Mouse (Mus musculus) heart, adult 2 months (tissue): ENCODE results near the gene Chuk. TPM values are rescaled to one million over a fixed set of nuclear protein-coding genes. Genes with fewer than 3 reads are reported as not detected.

Experiments
- DNase-seq, 2 experiments: peaks; one replicate each; pipeline ENCODE4 v3.0.0; 2021
- H3K27ac ChIP-seq: fragments of 200-600 bp; 2 replicates; pipeline ENCODE4 v1.8.1; 2022
- H3K27me3 ChIP-seq: fragments of 200-500 bp; 2 replicates; pipeline ENCODE4 v1.6.1; 2012; ENCODE audit warnings: mild to moderate bottlenecking, low read length, inconsistent platforms, mixed read lengths; ENCODE audit not compliant: control insufficient read depth, insufficient read depth
- H3K36me3 ChIP-seq: fragments of 200-500 bp; 2 replicates; pipeline ENCODE4 v1.6.1; 2012; ENCODE audit warnings: low read length, inconsistent platforms; ENCODE audit not compliant: control insufficient read depth, insufficient read depth
- H3K4me1 ChIP-seq: fragments of 200-500 bp; 2 replicates; pipeline ENCODE4 v1.6.1; 2011; ENCODE audit warnings: low read length; ENCODE audit not compliant: control insufficient read depth, insufficient read depth
- H3K4me3 ChIP-seq: fragments of 200-600 bp; 2 replicates; pipeline ENCODE4 v1.8.1; 2022
- H3K79me2 ChIP-seq: fragments of 200-500 bp; replicated peaks from 2 replicates; pipeline ENCODE4 v1.6.1; 2012; ENCODE audit warnings: mild to moderate bottlenecking, inconsistent platforms, low read length, moderate library complexity, mixed read lengths; ENCODE audit not compliant: control insufficient read depth, insufficient read depth
- H3K9ac ChIP-seq: fragments of 200-500 bp; 2 replicates; pipeline ENCODE4 v1.6.1; 2012; ENCODE audit warnings: low read depth, mild to moderate bottlenecking, control low read depth, inconsistent platforms, low read length, mixed read lengths
- CTCF ChIP-seq: fragments of 200-600 bp; IDR thresholded peaks from 2 replicates; pipeline ENCODE4 v1.8.1; 2022; ENCODE audit warnings: antibody characterized with exemption, mild to moderate bottlenecking, moderate library complexity
- EP300 ChIP-seq: fragments of 200-500 bp; IDR thresholded peaks from 2 replicates; pipeline ENCODE4 v1.6.1; 2011; ENCODE audit warnings: low read depth, low read length, control low read depth; ENCODE audit not compliant: insufficient read depth
- POLR2A ChIP-seq: fragments of 200-500 bp; IDR thresholded peaks from 2 replicates; pipeline ENCODE4 v1.6.1; 2011; ENCODE audit warnings: mild to moderate bottlenecking, low read depth, low read length, control low read depth; ENCODE audit not compliant: insufficient read depth
- WGBS: fragments of 180-500 bp; shearing (Covaris S2); methylation state at CpG from one replicate; pipeline ENCODE4 v1.1.7; 2018; 5-methylcytosine and 5-hydroxymethylcytosine counted together
- intact Hi-C: fragments of 180-260 bp; cut with DNase I; formaldehyde crosslinking; loops from one replicate; pipeline ENCODE4 v1.15.1; 2025
- polyA plus RNA-seq: library from polyadenylated mRNA; depleted of rRNA; stranded (reverse); fragments of >200 nt; gene quantifications from 2 replicates; pipeline ENCODE4 v1.2.3, GENCODE M21; 2012
- total RNA-seq, 2 experiments: library from RNA; stranded (reverse); gene quantifications; 2 replicates each; pipeline ENCODE4 v1.2.3; 2021

The Chuk gene
- total and polyA plus RNA-seq, 3 experiments = 13.9 to 32.5 (median 31.2) TPM

DNA sequence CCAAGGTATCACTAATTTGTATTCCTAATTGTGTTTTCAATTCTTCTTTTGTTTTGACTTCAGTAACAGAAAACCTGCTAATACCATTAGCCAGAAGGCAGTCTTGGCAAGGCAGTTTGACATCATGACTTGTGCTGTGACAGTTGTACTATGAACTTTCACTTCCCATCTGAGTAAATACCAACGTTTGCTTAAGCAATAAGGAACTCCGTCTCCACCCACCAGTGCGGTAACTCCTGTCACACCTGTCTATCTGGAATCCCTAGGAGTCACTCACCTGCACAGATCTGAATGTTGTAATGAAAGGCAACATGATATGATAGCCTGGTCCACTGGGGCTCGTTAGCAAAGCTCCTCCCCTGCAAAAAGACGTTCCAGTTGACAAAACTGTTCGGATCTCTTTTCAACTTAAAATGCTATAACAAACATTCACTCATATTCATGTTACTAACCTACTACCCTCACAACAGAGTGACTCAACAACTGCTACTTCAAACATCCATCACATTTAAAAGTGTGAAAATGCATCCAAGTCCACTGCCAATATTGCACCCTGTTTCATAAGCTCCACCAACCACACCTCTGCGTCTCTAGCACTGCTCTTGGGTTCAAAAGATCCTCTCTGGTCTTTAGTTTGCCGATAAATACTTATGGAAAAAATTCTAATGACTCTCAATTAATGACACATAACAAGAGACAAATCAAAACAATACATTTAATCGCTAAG lies 39.8 kb downstream of the Chuk start:
- intact Hi-C loops = loop anchor here (2.0 kb wide), 1 partner anchor 39 kb away; the partner anchor contains the start of gene Chuk
- no peak overlapping the region for H3K4me3 ChIP-seq
- H3K27me3 ChIP-seq = no peaks in the 10 kb centered on the region
- DNase-seq = no peak
- no peak overlapping the region for H3K27ac ChIP-seq
- no peaks in the 10 kb centered on the region; the same call in 1 of the 2 replicates for H3K36me3 ChIP-seq
- H3K79me2 ChIP-seq = no peaks in the 10 kb centered on the region
- peaks cover 2% of the 10 kb centered on the region for H3K4me1 ChIP-seq
- H3K9ac ChIP-seq = no peak overlapping the region
- WGBS = 72% methylated on average over 9 of the region's 9 CpGs
- TF ChIP-seq CTCF (no peak), EP300 (no peak), POLR2A (no peak)

DNA sequence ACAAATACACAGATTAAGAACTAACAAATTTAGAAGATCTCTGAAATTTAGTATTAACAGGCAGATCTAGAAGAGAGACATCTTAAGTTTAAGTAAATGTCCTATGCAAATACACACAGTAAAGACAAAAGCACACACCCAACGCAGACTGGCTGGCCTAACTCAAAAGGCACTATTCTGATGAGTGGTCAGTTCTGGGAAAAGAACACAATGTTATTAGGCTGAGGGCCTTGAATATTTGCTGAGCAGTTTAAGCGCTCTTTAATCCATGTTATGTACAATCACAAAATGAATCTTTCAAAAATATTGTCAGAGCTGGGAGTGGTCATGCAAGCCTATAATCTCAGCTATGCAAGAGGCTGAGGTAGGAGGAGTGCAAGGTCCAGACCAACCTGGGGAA lies 42.5 kb downstream of the Chuk start:
- H3K4me1 ChIP-seq = peaks cover under 1% of the 10 kb centered on the region; the same call in 1 of the 2 replicates
- H3K79me2 ChIP-seq = no peaks in the 10 kb centered on the region
- H3K27ac ChIP-seq = no peak overlapping the region
- WGBS = 96% methylated on average over 2 of the region's 2 CpGs
- H3K36me3 ChIP-seq = no peaks in the 10 kb centered on the region; the same call in 1 of the 2 replicates
- H3K9ac ChIP-seq = no peak overlapping the region
- H3K4me3 ChIP-seq = no peak overlapping the region
- DNase-seq = no peak
- TF ChIP-seq CTCF (no peak), EP300 (no peak), POLR2A (no peak)
- no peaks in the 10 kb centered on the region for H3K27me3 ChIP-seq
- intact Hi-C loops = no loop called here

DNA sequence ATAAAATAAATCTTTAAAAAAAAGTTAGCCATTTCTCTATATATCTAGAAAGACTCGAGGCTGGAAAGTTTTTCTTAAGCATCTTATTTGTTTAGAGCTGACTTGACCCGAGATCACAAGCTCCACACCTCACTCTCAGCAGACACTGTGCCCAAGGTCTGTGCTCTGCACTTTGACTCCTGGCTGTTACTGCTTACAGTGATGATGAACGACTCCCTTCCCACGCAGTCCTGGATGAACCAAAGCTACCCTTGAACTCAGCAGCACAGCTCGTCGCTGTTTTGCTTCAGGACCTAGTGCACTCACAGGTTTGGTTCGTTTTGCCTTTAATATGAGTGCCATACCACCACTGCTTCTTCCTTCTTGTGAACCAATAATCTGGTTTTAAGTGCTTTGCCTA lies 43.5 kb downstream of the Chuk start:
- TF ChIP-seq EP300 = no peak
- no peak for TF ChIP-seq CTCF
- TF ChIP-seq POLR2A = no peak
- Histone ChIP-seq H3K4me3 (no peak overlapping the region), H3K27ac (no peak overlapping the region), H3K27me3 (no peaks in the 10 kb centered on the region), H3K36me3 (no peaks in the 10 kb centered on the region; the same call in 1 of the 2 replicates), H3K79me2 (no peaks in the 10 kb centered on the region), H3K4me1 (no peaks in the 10 kb centered on the region), H3K9ac (no peak overlapping the region)
- 91% methylated on average over 7 of the region's 7 CpGs for WGBS
- DNase-seq = no peak
- intact Hi-C loops = no loop called here

DNA sequence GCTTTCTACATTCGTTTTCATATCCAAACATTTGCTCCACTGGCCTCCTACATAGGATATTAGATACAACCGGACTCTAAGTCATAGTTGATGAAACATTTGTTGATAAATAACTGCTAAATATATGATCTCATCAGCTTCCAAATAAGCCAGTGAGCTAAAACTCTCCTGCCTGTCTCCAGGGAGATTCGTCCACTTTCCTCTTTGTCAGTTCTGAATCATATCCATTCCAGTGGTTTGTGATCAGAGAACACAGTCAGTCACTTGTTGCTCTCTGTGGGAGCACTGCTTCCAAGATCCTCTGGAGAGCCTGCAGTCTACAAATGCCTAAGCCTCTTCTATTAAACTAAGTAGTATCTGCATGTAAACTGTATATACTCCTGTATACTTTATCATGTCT lies 47.1 kb downstream of the Chuk start:
- Histone ChIP-seq H3K27ac (no peak overlapping the region), H3K4me3 (no peak overlapping the region), H3K4me1 (no peaks in the 10 kb centered on the region), H3K27me3 (no peaks in the 10 kb centered on the region), H3K36me3 (no peaks in the 10 kb centered on the region), H3K79me2 (no peaks in the 10 kb centered on the region), H3K9ac (no peak overlapping the region)
- intact Hi-C loops = no loop called here
- DNase-seq = no peak
- TF ChIP-seq POLR2A (no peak), CTCF (no peak), EP300 (no peak)
- 69% methylated on average over 3 of the region's 3 CpGs for WGBS

DNA sequence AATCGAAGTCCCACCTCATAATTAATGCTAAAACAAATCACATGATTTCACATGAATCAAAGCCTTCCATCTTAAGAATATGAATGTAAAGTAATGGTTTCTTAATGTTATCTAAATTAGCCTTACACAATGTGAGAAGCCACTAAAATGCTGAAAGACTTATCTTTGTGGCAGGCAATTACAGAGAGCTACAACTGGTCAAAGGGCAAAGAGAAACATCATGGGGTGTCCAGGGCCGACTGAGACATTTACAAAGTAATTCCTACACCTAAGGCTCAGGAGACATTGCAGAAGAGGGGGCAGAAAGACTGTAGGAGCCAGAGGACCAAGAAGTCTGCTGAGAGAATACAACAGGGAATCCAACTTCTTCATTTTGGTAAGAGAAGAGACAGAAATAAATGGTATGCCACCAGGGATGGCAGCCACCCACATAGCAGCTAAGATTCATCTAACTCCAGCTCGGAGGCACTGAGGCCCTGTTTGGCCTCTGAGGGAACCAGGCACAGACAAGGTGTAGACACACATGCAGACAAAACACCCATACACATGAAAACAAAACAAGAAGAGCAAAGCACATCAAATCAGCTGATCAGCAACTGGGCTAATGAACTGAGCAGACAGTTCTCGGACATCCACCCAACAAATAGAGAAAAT lies 52.0 kb downstream of the Chuk start:
- no peaks in the 10 kb centered on the region for H3K36me3 ChIP-seq
- TF ChIP-seq POLR2A = no peak
- no peak for TF ChIP-seq EP300
- no peak for TF ChIP-seq CTCF
- DNase-seq = no peak
- 83% methylated on average over 4 of the region's 4 CpGs for WGBS
- no peaks in the 10 kb centered on the region for H3K27me3 ChIP-seq
- intact Hi-C loops = no loop called here
- H3K79me2 ChIP-seq = no peaks in the 10 kb centered on the region
- H3K9ac ChIP-seq = no peak overlapping the region
- no peaks in the 10 kb centered on the region for H3K4me1 ChIP-seq
- H3K27ac ChIP-seq = no peak overlapping the region
- H3K4me3 ChIP-seq = no peak overlapping the region

DNA sequence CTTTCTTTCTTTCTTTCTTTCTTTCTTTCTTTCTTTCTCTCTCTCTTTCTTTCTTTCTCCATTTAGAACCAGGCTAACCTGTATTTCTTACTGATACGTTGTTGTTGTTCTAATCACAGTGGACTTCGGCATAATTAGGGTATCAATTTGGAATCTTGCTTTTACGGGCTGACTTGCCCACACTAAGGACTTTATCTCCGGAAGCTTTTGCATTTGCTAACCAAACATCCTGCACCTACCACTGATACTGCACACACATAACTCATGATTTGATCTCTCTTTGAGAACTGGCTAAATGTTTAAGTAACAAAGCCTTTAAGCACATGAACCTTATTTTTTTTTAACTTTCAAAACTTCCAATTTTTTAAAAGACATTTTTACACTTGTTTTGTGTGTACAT lies 56.9 kb downstream of the Chuk start:
- Histone ChIP-seq H3K4me3 (no peak overlapping the region), H3K36me3 (no peaks in the 10 kb centered on the region), H3K4me1 (no peaks in the 10 kb centered on the region), H3K9ac (no peak overlapping the region), H3K79me2 (no peaks in the 10 kb centered on the region), H3K27me3 (no peaks in the 10 kb centered on the region), H3K27ac (no peak overlapping the region)
- WGBS = 66% methylated on average over 4 of the region's 4 CpGs
- TF ChIP-seq CTCF (no peak), EP300 (no peak), POLR2A (no peak)
- DNase-seq = no peak
- intact Hi-C loops = no loop called here
